Mouse (Mus musculus) kidney, embryonic 14.5 days (tissue): ENCODE results near the gene Gng12. TPM values are rescaled to one million over a fixed set of nuclear protein-coding genes. Genes with fewer than 3 reads are reported as not detected.

ENCODE experiments used
- ATAC-seq: fragments of 200-750 bp; cut with Nextera tagmentation; 2 replicates; pipeline ENCODE4 v1.8.0; 2017; ENCODE audit warnings: moderate number of reproducible peaks, mild to moderate bottlenecking, moderate TSS enrichment, moderate library complexity; ENCODE audit not compliant: low FRiP score, low TSS enrichment
- H3K27ac ChIP-seq: fragments of 300-500 bp; sonication (generic); 2 replicates; pipeline ENCODE4 v1.5.1; 2014; ENCODE audit warnings: low read depth, mild to moderate bottlenecking, low read length, moderate library complexity, mixed read lengths
- H3K27me3 ChIP-seq: fragments of 300-500 bp; sonication (generic); 2 replicates; pipeline ENCODE4 v1.6.1; 2014; ENCODE audit warnings: mild to moderate bottlenecking, low read length; ENCODE audit not compliant: control insufficient read depth, insufficient read depth
- H3K36me3 ChIP-seq: fragments of 300-500 bp; sonication (generic); 2 replicates; pipeline ENCODE4 v1.6.1; 2014; ENCODE audit warnings: low read length, mixed read lengths; ENCODE audit not compliant: control insufficient read depth, insufficient read depth
- H3K4me1 ChIP-seq: fragments of 300-500 bp; sonication (generic); 2 replicates; pipeline ENCODE4 v1.6.1; 2014; ENCODE audit warnings: low read length, mixed read lengths; ENCODE audit not compliant: control insufficient read depth, insufficient read depth
- H3K4me2 ChIP-seq: fragments of 300-500 bp; sonication (generic); replicated peaks from 2 replicates; pipeline ENCODE4 v1.6.1; 2014; ENCODE audit warnings: low read depth, mild to moderate bottlenecking, low read length
- H3K4me3 ChIP-seq: fragments of 300-500 bp; sonication (generic); 2 replicates; pipeline ENCODE4 v1.5.1; 2014; ENCODE audit warnings: mild to moderate bottlenecking, low read length
- H3K9ac ChIP-seq: fragments of 300-500 bp; sonication (generic); 2 replicates; pipeline ENCODE4 v1.6.1; 2014; ENCODE audit warnings: low read depth, mild to moderate bottlenecking, low read length, moderate library complexity
- H3K9me3 ChIP-seq: fragments of 300-500 bp; sonication (generic); 2 replicates; pipeline ENCODE4 v1.6.1; 2016; ENCODE audit warnings: low read length; ENCODE audit not compliant: control insufficient read depth
- WGBS: fragments of 180-500 bp; shearing (Covaris S2); extraction: QIAGEN DNeasy Blood & Tissue Kit; methylation state at CpG from one replicate; pipeline ENCODE4 v1.1.7; 2014; 5-methylcytosine and 5-hydroxymethylcytosine counted together
- polyA plus RNA-seq: library from polyadenylated mRNA; unstranded; fragments of >200 nt; fragmentation: Nextera tagmentation; extraction: Ambion mirVana; gene quantifications from 2 replicates; pipeline ENCODE4 v1.2.1, GENCODE M21; 2014

The Gng12 gene
- polyA plus RNA-seq, 1 experiment from 2014 or later = 108 TPM

GRCm38 (mm10) chr6:66893950-66894349 is 2.2 kb upstream of the Gng12 start:
- ATAC-seq = no peak
- Histone ChIP-seq H3K27me3 (no peaks in the 10 kb centered on the region), H3K27ac (no peak overlapping the region), H3K4me3 (no peak overlapping the region), H3K9me3 (no peaks in the 10 kb centered on the region), H3K9ac (no peak overlapping the region), H3K36me3 (no peaks in the 10 kb centered on the region), H3K4me2 (no peak overlapping the region), H3K4me1 (peaks cover 7% of the 10 kb centered on the region; the same call in 1 of the 2 replicates)
- WGBS = 77% methylated on average over 5 of the region's 5 CpGs

GRCm38 (mm10) chr6:66894999-66895398 is 1.2 kb upstream of the Gng12 start:
- WGBS = 55% methylated on average over 1 of the region's 1 CpGs
- no peak overlapping the region for H3K27ac ChIP-seq
- H3K9ac ChIP-seq = no peak overlapping the region
- no peaks in the 10 kb centered on the region for H3K9me3 ChIP-seq
- H3K4me1 ChIP-seq = peaks cover 7% of the 10 kb centered on the region; the same call in 1 of the 2 replicates
- H3K27me3 ChIP-seq = no peaks in the 10 kb centered on the region
- no peak overlapping the region for H3K4me3 ChIP-seq
- H3K36me3 ChIP-seq = no peaks in the 10 kb centered on the region
- no peak for ATAC-seq
- no peak overlapping the region for H3K4me2 ChIP-seq

- under 1% methylated on average over 25 of the region's 25 CpGs for WGBS
- Histone ChIP-seq H3K9me3 (no peaks in the 10 kb centered on the region), H3K27ac (peak overlapping the region; percentile 7; the same call in 1 of the 2 replicates), H3K4me2 (peak overlapping the region; percentile 90), H3K27me3 (no peaks in the 10 kb centered on the region), H3K4me3 (peak overlapping the region; percentile 86), H3K4me1 (peaks cover 7% of the 10 kb centered on the region; the same call in 1 of the 2 replicates), H3K36me3 (no peaks in the 10 kb centered on the region), H3K9ac (peak overlapping the region; percentile 89)
- no peak for ATAC-seq
Measured at GRCm38 (mm10) chr6:66896921-66897645, 886 bp downstream of the Gng12 start.

DNA sequence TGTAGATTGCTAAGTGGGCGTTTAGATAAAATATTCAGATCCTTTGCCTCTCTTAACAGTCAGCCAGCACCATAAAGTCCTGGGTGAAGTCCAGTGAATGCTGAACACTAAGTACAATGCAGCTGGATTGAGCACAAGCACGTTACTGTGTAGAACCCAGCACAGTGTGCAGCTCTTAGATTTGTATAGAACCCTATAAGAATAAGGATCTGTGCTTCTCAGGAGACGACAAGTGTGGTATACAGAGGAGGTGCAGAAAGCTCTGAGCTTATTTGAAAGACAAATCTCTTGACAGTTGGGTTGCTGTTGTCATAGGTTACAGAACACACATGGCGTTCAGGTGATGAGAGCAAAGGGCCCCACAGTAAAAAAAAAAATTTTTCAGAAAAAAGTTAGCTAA is 1.8 kb downstream of the Gng12 start:
- no peak overlapping the region for H3K9ac ChIP-seq
- peaks cover 7% of the 10 kb centered on the region; the same call in 1 of the 2 replicates for H3K4me1 ChIP-seq
- 54% methylated on average over 4 of the region's 4 CpGs for WGBS
- no peaks in the 10 kb centered on the region for H3K27me3 ChIP-seq
- H3K9me3 ChIP-seq = no peaks in the 10 kb centered on the region
- ATAC-seq = no peak
- H3K36me3 ChIP-seq = no peaks in the 10 kb centered on the region
- peak overlapping the region; percentile 86; the same call in 1 of the 2 replicates for H3K4me3 ChIP-seq
- H3K27ac ChIP-seq = no peak overlapping the region
- H3K4me2 ChIP-seq = peak overlapping the region; percentile 90

GRCm38 (mm10) chr6:66901926-66902325 is 5.7 kb downstream of the Gng12 start:
- Histone ChIP-seq H3K4me2 (no peak overlapping the region), H3K9me3 (no peaks in the 10 kb centered on the region), H3K9ac (no peak overlapping the region), H3K4me3 (no peak overlapping the region), H3K4me1 (peaks cover 7% of the 10 kb centered on the region; the same call in 1 of the 2 replicates), H3K27me3 (no peaks in the 10 kb centered on the region), H3K36me3 (no peaks in the 10 kb centered on the region), H3K27ac (no peak overlapping the region)
- WGBS = 92% methylated on average over 5 of the region's 5 CpGs
- no peak for ATAC-seq

DNA sequence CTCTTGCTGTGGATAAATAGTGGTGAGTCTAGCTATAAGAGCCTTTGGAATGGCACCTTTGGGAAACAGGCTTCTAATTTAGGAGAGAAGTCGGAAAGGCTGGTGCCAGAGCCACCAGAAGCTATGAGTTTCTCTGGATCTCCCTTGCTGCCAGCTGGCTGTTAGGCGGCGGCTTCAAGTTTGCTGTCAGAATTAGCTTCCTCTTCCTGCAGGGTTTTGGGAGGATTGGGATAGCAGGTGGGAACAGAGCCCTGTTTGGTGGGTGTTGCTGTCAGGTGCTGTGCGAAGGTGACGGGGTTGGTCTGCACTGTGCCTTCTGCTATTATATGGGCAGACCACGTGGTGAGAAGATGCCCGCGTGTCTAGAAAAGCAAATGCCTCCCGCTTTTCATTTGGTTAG is 7.0 kb downstream of the Gng12 start:
- Histone ChIP-seq H3K9me3 (no peaks in the 10 kb centered on the region), H3K36me3 (no peaks in the 10 kb centered on the region), H3K4me3 (no peak overlapping the region), H3K27me3 (no peaks in the 10 kb centered on the region), H3K4me1 (0 out of 2 replicates have a peak, but pooled peaks cover 2% of the 10 kb centered on the region), H3K9ac (no peak overlapping the region), H3K4me2 (no peak overlapping the region), H3K27ac (no peak overlapping the region)
- WGBS = 90% methylated on average over 9 of the region's 9 CpGs
- ATAC-seq = no peak

GRCm38 (mm10) chr6:66903720-66904119 is 7.5 kb downstream of the Gng12 start:
- Histone ChIP-seq H3K36me3 (no peaks in the 10 kb centered on the region), H3K4me2 (no peak overlapping the region), H3K27me3 (no peaks in the 10 kb centered on the region), H3K4me3 (no peak overlapping the region), H3K4me1 (0 out of 2 replicates have a peak, but pooled peaks cover 3% of the 10 kb centered on the region), H3K27ac (no peak overlapping the region), H3K9ac (no peak overlapping the region), H3K9me3 (no peaks in the 10 kb centered on the region)
- 65% methylated on average over 6 of the region's 6 CpGs for WGBS
- ATAC-seq = no peak

DNA sequence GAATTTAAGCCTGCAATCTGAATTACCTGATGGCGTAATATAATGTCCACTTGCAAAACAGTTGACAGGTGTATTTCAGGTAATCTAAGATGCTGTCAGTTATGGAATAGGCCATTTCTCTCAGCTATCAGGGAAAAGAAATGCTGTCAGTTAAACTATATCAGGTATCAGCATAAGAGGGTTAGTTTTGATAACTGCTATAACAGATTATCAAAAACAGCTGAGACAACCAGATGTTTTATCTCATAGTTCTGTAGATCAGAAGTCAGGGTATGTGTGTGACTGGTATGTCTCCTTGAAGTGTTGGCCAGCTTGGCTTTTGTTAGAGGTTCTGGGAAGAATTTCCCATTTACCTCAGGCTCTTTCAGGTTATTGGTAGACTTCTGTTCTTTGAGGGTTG is 10.0 kb downstream of the Gng12 start:
- Histone ChIP-seq H3K9ac (no peak overlapping the region), H3K9me3 (no peaks in the 10 kb centered on the region), H3K4me1 (peaks cover 7% of the 10 kb centered on the region; the same call in 1 of the 2 replicates), H3K4me2 (no peak overlapping the region), H3K27me3 (no peaks in the 10 kb centered on the region), H3K27ac (no peak overlapping the region), H3K4me3 (no peak overlapping the region), H3K36me3 (no peaks in the 10 kb centered on the region)
- no peak for ATAC-seq
- 98% methylated on average over 1 of the region's 1 CpGs for WGBS

- Histone ChIP-seq H3K9ac (no peak overlapping the region), H3K36me3 (no peaks in the 10 kb centered on the region), H3K4me1 (peaks cover 15% of the 10 kb centered on the region), H3K9me3 (no peaks in the 10 kb centered on the region), H3K27me3 (no peaks in the 10 kb centered on the region), H3K4me3 (no peak overlapping the region), H3K27ac (no peak overlapping the region), H3K4me2 (no peak overlapping the region)
- ATAC-seq = no peak
- WGBS = 47% methylated on average over 5 of the region's 5 CpGs
Measured at GRCm38 (mm10) chr6:66908327-66908973, 12.3 kb downstream of the Gng12 start.
